ENCODE assay signal across 8 mouse cellular contexts in the genomic region with DNA sequence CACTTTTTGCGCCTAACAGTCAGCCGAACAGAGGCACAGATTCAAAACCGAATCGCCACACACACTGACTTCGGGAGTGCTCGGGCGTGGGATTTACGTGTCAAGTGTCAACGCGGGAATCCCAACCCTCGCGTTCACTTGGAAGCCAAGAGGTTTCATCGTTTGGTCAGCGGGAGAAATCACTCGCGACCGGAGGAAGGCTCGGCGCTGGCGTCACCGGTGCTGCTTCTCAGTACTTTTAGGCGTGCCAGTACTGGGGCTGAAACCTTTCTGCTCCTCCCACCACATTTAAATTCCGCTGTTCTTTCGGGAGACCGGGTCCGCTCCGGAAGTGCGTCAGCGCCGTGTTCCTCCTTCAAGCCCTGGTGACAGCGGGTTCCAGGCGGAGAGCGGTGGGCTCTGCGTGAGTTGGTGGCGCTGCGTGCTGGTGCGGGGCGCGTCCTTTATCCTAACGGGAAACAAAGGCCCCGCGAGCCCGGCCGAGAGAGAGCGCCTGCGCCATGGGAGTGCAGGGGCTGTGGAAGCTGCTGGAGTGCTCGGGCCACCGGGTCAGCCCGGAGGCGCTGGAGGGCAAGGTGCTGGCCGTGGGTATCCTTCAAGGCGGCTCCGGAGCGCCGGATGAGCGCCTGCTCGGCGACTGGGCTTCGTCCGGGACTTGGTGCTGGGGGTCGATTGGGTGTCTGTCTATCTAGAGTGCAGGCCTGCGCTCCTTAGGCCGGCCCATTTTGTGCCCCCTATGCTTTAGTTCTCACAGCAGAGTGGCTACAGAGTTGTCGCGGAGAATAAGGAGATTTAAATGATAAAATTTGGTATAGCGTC. TPM values are rescaled to one million over a fixed set of nuclear protein-coding genes. Genes with fewer than 3 reads are reported as not detected.
DNase-seq lines count a peak whose midpoint lies in the region; ATAC-seq lines count a peak whose summit lies in the region.

Gene Ercc5, plus strand, starts transcription at position 182 of the 819 bp plus-strand sequence.

- H3K4me2 ChIP-seq in hindbrain, embryonic 15.5 days = peak within 1 kb of the TSS; percentile 65

- H3K36me3 ChIP-seq in hindbrain, embryonic 15.5 days = peaks cover 12% of the 10 kb centered on the region

- H3K4me1 ChIP-seq in hindbrain, embryonic 15.5 days (replicated peaks) = peaks cover 19% of the 10 kb centered on the region

- no peaks in the 10 kb centered on the region for H3K9me3 ChIP-seq in hindbrain, embryonic 15.5 days

- H3K9ac ChIP-seq in hindbrain, embryonic 15.5 days = peak within 1 kb of the TSS; percentile 80

- DNase-seq in R1 (ENCODE audit: low read depth, low spot score) = peak; percentile 95
- peak; percentile 85 to 88 for DNase-seq in cerebellum, postnatal 25 days
- peak; percentile 67 to 81 for DNase-seq in frontal cortex, postnatal 25 days (ENCODE audit: low spot score in 2 of 2)
- DNase-seq in left cerebral cortex, adult 11 months (ENCODE audit: low spot score) = peak; percentile 77
- DNase-seq in lung, postnatal 4 days = peak; percentile 87 to 90
- peak; percentile 68 for DNase-seq in retina, postnatal 7 days (ENCODE audit: low read depth, low spot score)
- DNase-seq in urinary bladder, adult 2 months (ENCODE audit: low spot score) = peak; percentile 78

- H3K4me3 ChIP-seq in hindbrain, embryonic 15.5 days = peak within 1 kb of the TSS; percentile 65

- H3K27ac ChIP-seq in hindbrain, embryonic 15.5 days (replicated peaks) = peak within 1 kb of the TSS; percentile 94

- H3K27me3 ChIP-seq in hindbrain, embryonic 15.5 days = no peaks in the 10 kb centered on the region

- under 1% methylated on average over 66 of the region's 66 CpGs for WGBS in hindbrain, embryonic 15.5 days

- ATAC-seq in hindbrain, embryonic 15.5 days (ENCODE audit: low FRiP score, low read depth) = peak; percentile 98

RNA-seq across cellular contexts. Expression of gene Ercc5, which starts in this region (rescaled TPM):
- 25.2 and 27.7 TPM in 2 replicates for polyA plus RNA-seq in hindbrain, embryonic 15.5 days (2015; fragmentation: Nextera tagmentation; extraction: Ambion mirVana)
- polyA plus RNA-seq in urinary bladder, adult 2 months (2012; rRNA removed) = 21.3 and 22.9 TPM in 2 replicates

Comparison
In these comparisons a context has a peak if more than half of its experiments do, and no peak if none do; other contexts are left out.
1. Peak in every context shown above with its lines: DNase-seq, ATAC-seq, H3K4me3 ChIP-seq and H3K27ac ChIP-seq.